Mouse (Mus musculus) lung, postnatal 0 days (tissue): ENCODE results near the gene Rnf213.

Experiments used
- CTCF ChIP-seq: IDR thresholded peaks from 2 replicates; pipeline ENCODE4 v1.5.1; 2016; ENCODE audit warnings: antibody characterized with exemption, mild to moderate bottlenecking
- EP300 ChIP-seq: IDR thresholded peaks from 2 replicates; pipeline ENCODE4 v1.6.1; 2016; ENCODE audit warnings: antibody characterized with exemption, mild to moderate bottlenecking, control low read depth

DNA sequence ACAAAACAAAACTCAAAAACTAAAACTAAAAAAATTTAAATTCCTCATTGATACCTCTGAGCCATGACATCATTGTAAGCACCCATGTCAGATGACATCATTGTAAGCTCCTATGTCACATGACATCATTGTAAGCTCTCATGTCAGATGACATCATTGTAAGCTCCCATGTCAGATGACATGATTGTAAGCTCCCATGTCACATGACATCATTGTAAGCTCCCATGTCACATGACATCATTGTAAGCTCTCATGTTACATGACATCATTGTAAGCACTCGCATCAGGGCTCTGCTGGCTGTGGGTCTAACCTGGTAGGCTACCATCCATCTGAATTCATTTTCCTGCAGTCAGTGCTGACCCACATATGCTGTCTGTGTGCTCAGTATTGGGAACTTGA, 14.3 kb upstream of the Rnf213 start:
- TF ChIP-seq EP300 (no peak), CTCF (no peak)
